Mouse (Mus musculus) kidney, adult 2 months (tissue): ENCODE data around the gene Mrpl21.

Experiments
- CTCF ChIP-seq: fragments of 200-500 bp; conservative IDR thresholded peaks from 2 replicates; pipeline ENCODE4 v1.5.1; 2011; ENCODE audit warnings: low read depth, mild to moderate bottlenecking, control low read depth, low read length, moderate library complexity, mixed read lengths; ENCODE audit not compliant: insufficient read depth, insufficient read length
- POLR2A ChIP-seq: fragments of 200-500 bp; IDR thresholded peaks from one replicate; pipeline ENCODE4 v1.6.1; 2011; ENCODE audit warnings: low read depth, low read length, control low read depth

DNA sequence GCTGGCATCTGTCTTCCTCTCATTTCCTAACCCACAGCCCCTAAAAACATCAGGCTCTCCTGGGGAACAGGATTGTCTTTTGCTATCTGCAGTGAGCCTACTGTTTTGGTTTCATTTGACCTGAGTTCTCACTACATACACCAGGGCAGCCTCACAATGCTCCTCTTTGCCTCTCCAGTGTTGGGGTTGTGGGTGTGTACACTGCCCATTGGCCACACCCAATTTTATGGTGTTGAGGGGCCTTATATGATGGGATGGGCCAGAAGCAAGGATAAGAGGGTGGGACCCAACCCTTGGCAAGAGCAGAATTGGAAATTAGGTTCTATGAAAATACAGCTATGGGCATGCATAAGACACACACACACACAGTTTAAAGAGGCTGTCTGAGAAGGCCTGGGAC lies 14.3 kb downstream of the Mrpl21 start:
- no peak for TF ChIP-seq POLR2A
- no peak for TF ChIP-seq CTCF
